Mouse (Mus musculus) liver, adult 2 months (tissue): ENCODE measurements at regions not wholly inside any gene's neighbourhood (a gene's known extent, or its start where the extent isn't known, plus 50 kb on each side); places are given as distances from the start of the nearest gene placed in this dataset.

Experiments
- CTCF ChIP-seq: fragments of 200-500 bp; IDR thresholded peaks from 2 replicates; pipeline ENCODE4 v1.5.1; 2011; ENCODE audit warnings: low read depth, low read length, control low read depth
- POLR2A ChIP-seq: fragments of 200-500 bp; IDR thresholded peaks from 2 replicates; pipeline ENCODE4 v1.6.1; 2011; ENCODE audit warnings: low read length, control low read depth; ENCODE audit not compliant: insufficient read depth; ENCODE audit errors: extremely low read depth

DNA sequence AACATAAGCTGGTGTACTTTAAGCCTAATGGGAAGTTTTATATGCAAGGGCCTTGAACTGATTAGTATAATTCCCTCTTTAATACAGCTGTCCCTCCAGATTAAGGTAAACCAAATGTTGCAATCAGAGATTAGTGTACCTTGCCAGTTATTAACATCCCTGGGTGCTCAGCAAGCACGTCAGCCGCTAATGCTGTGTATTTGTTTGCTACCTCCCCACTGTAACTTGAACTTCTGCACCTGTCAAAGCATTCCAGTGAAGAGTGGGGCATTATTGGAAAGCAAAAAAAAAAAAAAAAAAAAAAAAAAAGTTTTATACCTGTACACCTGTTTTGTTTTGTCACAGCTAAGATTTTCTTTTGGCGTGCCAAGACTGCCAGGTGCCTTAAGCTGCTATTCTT is 53.1 kb upstream of the Zeb2 start:
- TF ChIP-seq CTCF, result no peak
- TF ChIP-seq POLR2A, result no peak
